Mouse (Mus musculus): Measurements from ENCODE around the gene H2afb1. TPM values are rescaled to one million over a fixed set of nuclear protein-coding genes. Genes with fewer than 3 reads are reported as not detected.
"Not testable (repeated sequence)": the region's sequence is repeated elsewhere in the genome, so short reads cannot be mapped to it uniquely, and the experiment has no call there.

Gene H2afb1
- polyA plus RNA-seq (2012; rRNA removed) = not detected in 2 replicates

DNA sequence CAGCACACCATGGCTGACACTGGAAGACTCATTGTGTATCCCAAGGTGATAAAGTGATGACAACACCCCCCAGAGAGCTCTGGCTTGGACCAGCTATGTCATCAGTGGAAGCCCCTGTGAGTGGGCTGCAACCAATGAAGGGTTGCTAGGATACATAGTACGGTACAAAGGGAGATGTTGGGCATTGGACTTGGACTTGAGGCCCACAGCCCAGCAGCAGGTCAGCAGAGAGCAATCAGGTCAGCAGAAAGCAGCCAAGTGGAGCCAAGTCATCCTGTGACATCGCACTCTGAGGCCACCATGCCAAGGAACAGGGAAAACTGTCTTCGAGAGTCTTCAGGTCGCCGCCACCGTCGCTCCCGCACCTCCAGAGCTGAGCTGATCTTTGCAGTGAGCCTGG lies at the start of gene H2afb1:
TSS of gene H2afb1 (plus strand) at position 301 of the 400 bp plus-strand sequence.
- not testable (repeated sequence) for H3K27ac ChIP-seq (ENCODE audit: insufficient read depth, low read length); H3K4me3 ChIP-seq (ENCODE audit: insufficient read depth, low read length); H3K4me1 ChIP-seq (ENCODE audit: control insufficient read depth, insufficient read depth, low read length)

GRCm38 (mm10) chrX:117036085-117036484 lies 21.5 kb downstream of the H2afb1 start:
- Histone ChIP-seq H3K27ac (ENCODE audit: insufficient read depth, low read length) (no peak overlapping the region), H3K4me3 (ENCODE audit: insufficient read depth, low read length) (no peak overlapping the region), H3K4me1 (ENCODE audit: control insufficient read depth, insufficient read depth, low read length) (no peaks in the 10 kb centered on the region)
- TF ChIP-seq POLR2A (IDR thresholded peaks at IDR 0.05; ENCODE audit: extremely low read depth, insufficient read depth, low read length) (no peak), CTCF (IDR thresholded peaks at IDR 0.05; ENCODE audit: extremely low read depth, insufficient read depth, low read length) (no peak)
